Mouse (Mus musculus): ENCODE measurements around the gene Nudt21. TPM values are rescaled to one million over a fixed set of nuclear protein-coding genes. Genes with fewer than 3 reads are reported as not detected.

The Nudt21 gene
- 114 TPM for polyA plus RNA-seq (2017; shearing (Covaris generic))

DNA sequence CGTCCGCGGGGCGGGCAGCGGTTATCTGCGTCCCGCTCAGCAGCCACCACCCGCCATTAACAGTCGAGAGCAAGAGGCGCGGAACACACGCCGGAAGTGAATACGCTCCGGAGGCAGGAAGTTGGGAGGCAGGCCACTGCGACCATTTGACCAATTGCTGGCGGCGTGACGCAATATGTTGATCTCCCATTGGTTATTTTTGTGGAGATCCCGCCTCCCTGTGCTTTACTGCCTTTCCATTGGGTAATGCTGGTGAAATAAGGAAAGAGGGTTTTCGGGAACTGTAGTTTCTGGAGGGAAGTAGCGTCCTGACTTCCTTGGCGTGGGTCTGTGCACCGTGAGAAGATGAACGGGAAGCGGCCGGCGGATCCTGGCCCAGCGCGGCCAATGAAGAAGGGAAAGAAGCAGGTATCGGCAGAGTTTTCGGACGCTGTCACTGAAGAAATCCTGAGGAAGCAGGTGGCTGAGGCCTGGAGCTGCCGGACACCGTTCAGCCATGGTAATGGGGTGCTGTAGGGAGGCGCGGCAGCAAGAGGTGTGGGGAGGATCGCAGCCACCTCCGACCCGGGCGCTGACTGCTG, at the start of gene Nudt21, which contains the start of gene Ogfod1:
TSS of gene Nudt21 (minus strand) at position 88 of the 581 bp plus-strand sequence.
TSS of gene Ogfod1 (plus strand) at position 255 of the 581 bp plus-strand sequence.

DNA sequence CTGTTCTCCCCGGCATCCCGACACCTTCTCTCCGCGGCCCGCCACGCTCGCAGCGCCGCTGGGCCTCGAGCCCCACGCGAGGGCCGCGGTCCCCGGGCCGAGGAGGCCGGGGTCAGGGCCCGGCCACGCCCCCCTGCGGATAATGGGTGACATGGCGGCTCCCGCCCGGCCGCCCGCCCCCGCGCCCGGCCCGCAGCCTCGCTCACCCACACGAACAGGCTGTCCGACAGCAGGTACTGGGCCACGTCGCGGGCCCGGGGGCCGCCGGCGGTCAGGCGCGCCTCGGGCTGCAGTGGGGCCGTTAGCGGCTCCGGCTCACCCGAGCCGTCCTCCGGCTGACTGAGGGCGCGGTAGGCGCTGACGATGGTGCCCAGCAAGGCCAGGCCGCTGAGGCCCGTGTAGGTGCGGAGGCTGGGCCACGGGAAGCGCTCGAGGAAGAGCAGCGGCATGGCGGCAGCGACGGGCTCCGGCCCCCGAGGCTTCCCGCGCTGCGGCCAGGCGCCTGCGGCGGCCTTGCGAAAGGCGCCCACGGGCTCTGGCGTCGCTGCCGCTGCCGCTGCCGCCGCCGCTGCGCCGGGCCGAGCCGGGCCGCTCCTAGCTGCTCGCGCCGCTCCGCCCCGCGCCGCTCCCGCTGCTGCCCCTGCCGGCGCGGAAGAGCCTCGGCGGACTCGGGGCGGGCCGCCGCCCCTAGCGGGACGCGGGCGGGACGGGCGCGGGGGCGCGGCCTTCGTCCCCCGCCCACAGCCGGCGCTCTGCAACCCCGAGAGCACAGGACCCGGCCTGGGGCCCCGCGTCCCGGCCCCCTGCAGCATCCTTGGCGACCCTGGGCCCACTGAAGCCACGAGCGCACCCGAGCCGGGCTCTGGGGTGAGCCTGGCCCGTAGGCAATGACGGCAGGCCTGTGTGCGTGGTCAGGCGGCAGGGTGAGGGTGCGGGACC, 24.5 kb downstream of the Nudt21 start, which contains the start of gene Amfr:
TSS of gene Amfr (minus strand) at position 830 of the 939 bp plus-strand sequence.

Other genes with a start within 250 kb of the Nudt21 start
- gene Gnao1, start 227.1 kb downstream of the Nudt21 start, polyA plus RNA-seq (2017; shearing (Covaris generic)) = not detected
- 155 TPM for gene Amfr, start 24.2 kb downstream of the Nudt21 start, polyA plus RNA-seq (2017; shearing (Covaris generic))
- gene Ogfod1, start 167 bp upstream of the Nudt21 start, polyA plus RNA-seq (2017; shearing (Covaris generic)) = 16.7 TPM
- gene Bbs2, start 61.9 kb upstream of the Nudt21 start, polyA plus RNA-seq (2017; shearing (Covaris generic)) = 9.0 TPM
- gene Mt4, start 100.2 kb upstream of the Nudt21 start, polyA plus RNA-seq (2017; shearing (Covaris generic)) = not detected
- gene Mt3, start 115.6 kb upstream of the Nudt21 start, polyA plus RNA-seq (2017; shearing (Covaris generic)) = not detected
- 1.3 TPM for gene Mt2, start 135.6 kb upstream of the Nudt21 start, polyA plus RNA-seq (2017; shearing (Covaris generic))
- 1.6 TPM for gene Mt1, start 142.1 kb upstream of the Nudt21 start, polyA plus RNA-seq (2017; shearing (Covaris generic))
- gene Nup93, start 177.5 kb upstream of the Nudt21 start, polyA plus RNA-seq (2017; shearing (Covaris generic)) = 40.6 TPM

Data from CD4-positive, CD25-positive, alpha-beta regulatory T cell (primary cell).